Mouse (Mus musculus) limb, embryonic 15.5 days (tissue): ENCODE results near the gene Cog4. TPM values are rescaled to one million over a fixed set of nuclear protein-coding genes. Genes with fewer than 3 reads are reported as not detected.
"Not testable (repeated sequence)": the region's sequence is repeated elsewhere in the genome, so short reads cannot be mapped to it uniquely, and the experiment has no call there.

Source experiments
- ATAC-seq: fragments of 200-750 bp; cut with Nextera tagmentation; 2 replicates; pipeline ENCODE4 v1.8.0; 2017; ENCODE audit warnings: low read depth, moderate TSS enrichment; ENCODE audit not compliant: insufficient number of reproducible peaks, low FRiP score, low TSS enrichment
- H3K27ac ChIP-seq: fragments of 300-500 bp; sonication (generic); 2 replicates; pipeline ENCODE4 v1.5.1; 2015; ENCODE audit warnings: moderate library complexity, mild to moderate bottlenecking, inconsistent platforms
- H3K27me3 ChIP-seq: fragments of 300-500 bp; sonication (generic); 2 replicates; pipeline ENCODE4 v1.6.1; 2015; ENCODE audit warnings: inconsistent platforms
- H3K36me3 ChIP-seq: fragments of 300-500 bp; sonication (generic); 2 replicates; pipeline ENCODE4 v1.6.1; 2015; ENCODE audit warnings: inconsistent platforms
- H3K4me1 ChIP-seq: fragments of 300-500 bp; sonication (generic); 2 replicates; pipeline ENCODE4 v1.6.1; 2015; ENCODE audit warnings: inconsistent platforms
- H3K4me2 ChIP-seq: fragments of 300-500 bp; sonication (generic); 2 replicates; pipeline ENCODE4 v1.6.1; 2015; ENCODE audit warnings: mild to moderate bottlenecking, inconsistent platforms
- H3K4me3 ChIP-seq: fragments of 300-500 bp; sonication (generic); 2 replicates; pipeline ENCODE4 v1.5.1; 2015; ENCODE audit warnings: mild to moderate bottlenecking, inconsistent platforms
- H3K9ac ChIP-seq: fragments of 300-500 bp; sonication (generic); 2 replicates; pipeline ENCODE4 v1.6.1; 2015; ENCODE audit warnings: inconsistent platforms
- H3K9me3 ChIP-seq: fragments of 300-500 bp; sonication (generic); 2 replicates; pipeline ENCODE4 v1.6.1; 2016; ENCODE audit warnings: inconsistent platforms
- WGBS: fragments of 180-500 bp; shearing (Covaris S2); methylation state at CpG from one replicate; pipeline ENCODE4 v1.1.7; 2015; 5-methylcytosine and 5-hydroxymethylcytosine counted together
- polyA plus RNA-seq: library from polyadenylated mRNA; unstranded; fragments of >200 nt; fragmentation: Nextera tagmentation; extraction: Ambion mirVana; gene quantifications from 2 replicates; pipeline ENCODE4 v1.2.1, GENCODE M21; 2015

Cog4 gene
- polyA plus RNA-seq, 1 experiment from 2014 or later = 77.8 TPM

DNA sequence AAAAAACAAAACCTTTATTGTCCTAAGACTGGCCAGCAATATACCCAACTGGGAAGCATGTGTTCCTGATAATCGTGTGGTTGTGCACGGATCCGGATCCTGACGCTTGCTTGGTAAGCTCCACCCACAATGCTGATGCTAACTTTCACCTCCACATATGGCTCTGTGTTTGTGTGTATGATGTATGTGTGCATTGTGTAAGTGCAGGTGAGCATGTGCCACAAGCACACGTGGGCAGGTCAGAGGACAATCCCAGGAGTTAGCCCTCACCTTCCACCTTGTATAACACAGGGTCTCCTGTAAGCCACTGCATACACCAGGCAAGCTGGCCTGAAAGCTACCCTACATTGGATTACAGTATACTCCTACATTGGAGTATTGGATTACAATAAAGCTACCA lies 3.2 kb upstream of the Cog4 start:
- 70% methylated on average over 5 of the region's 5 CpGs for WGBS
- Histone ChIP-seq H3K9ac (no peak overlapping the region), H3K27me3 (no peaks in the 10 kb centered on the region), H3K27ac (no peak overlapping the region), H3K4me3 (no peak overlapping the region), H3K36me3 (peaks cover 59% of the 10 kb centered on the region), H3K9me3 (no peaks in the 10 kb centered on the region), H3K4me2 (no peak overlapping the region), H3K4me1 (peaks cover 12% of the 10 kb centered on the region)
- ATAC-seq = no peak

GRCm38 (mm10) chr8:110844941-110845340 lies 1.5 kb upstream of the Cog4 start:
- Histone ChIP-seq H3K4me1 (peaks cover 12% of the 10 kb centered on the region), H3K27ac (no peak overlapping the region), H3K36me3 (peaks cover 46% of the 10 kb centered on the region), H3K9ac (no peak overlapping the region), H3K4me2 (peak overlapping the region; percentile 63), H3K4me3 (peak overlapping the region; percentile 75), H3K9me3 (no peaks in the 10 kb centered on the region), H3K27me3 (no peaks in the 10 kb centered on the region)
- ATAC-seq = no peak
- 74% methylated on average over 3 of the region's 3 CpGs for WGBS

DNA sequence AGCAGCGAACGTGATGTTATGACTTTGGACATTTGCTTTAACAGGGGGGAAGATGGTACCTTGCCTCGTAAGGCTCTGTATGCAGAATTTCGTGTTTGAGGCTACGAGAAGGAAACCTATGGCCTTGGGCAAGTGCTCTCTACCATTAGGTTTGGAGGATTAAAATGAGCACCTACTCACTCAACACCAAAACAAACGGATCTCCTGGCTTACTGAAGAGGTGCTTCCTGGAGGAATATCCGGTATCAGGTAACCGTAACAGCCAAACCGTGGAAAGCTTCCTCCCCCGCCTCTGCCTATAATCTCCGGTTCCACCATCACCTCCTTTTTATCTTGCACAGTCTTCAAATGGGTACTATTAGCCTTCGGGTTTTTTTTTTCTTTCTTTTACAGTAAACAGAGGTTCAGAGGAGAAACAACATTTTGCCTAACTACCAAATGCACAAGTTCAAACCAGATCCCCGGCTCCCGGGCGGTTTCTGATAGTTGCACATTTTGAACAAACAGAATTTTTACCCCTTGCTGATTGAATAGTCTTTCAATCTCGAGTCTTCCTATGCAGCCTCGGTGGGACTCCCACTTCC lies 487 bp upstream of the Cog4 start:
- peak overlapping the region; percentile 63 for H3K4me2 ChIP-seq
- H3K9ac ChIP-seq = peak overlapping the region; percentile 85
- peaks cover 46% of the 10 kb centered on the region for H3K36me3 ChIP-seq
- peaks cover 12% of the 10 kb centered on the region for H3K4me1 ChIP-seq
- peak overlapping the region; percentile 93 for H3K27ac ChIP-seq
- WGBS = 5% methylated on average over 17 of the region's 17 CpGs
- H3K27me3 ChIP-seq = no peaks in the 10 kb centered on the region
- peak overlapping the region; percentile 75 for H3K4me3 ChIP-seq
- no peaks in the 10 kb centered on the region for H3K9me3 ChIP-seq
- no peak for ATAC-seq

- Histone ChIP-seq H3K9me3 (no peaks in the 10 kb centered on the region), H3K27me3 (no peaks in the 10 kb centered on the region), H3K4me3 (peak overlapping the region; percentile 75), H3K9ac (peak overlapping the region; percentile 76), H3K4me2 (peak overlapping the region; percentile 52), H3K27ac (peak overlapping the region; percentile 93), H3K36me3 (peaks cover 49% of the 10 kb centered on the region), H3K4me1 (peaks cover 12% of the 10 kb centered on the region)
- 2% methylated on average over 13 of the region's 13 CpGs for WGBS
- ATAC-seq = 0 out of 2 replicates have a peak, but pooled peaks have one; percentile 13
Observed at GRCm38 (mm10) chr8:110847171-110847549, 760 bp downstream of the Cog4 start.

GRCm38 (mm10) chr8:110847645-110848495 lies 1.5 kb downstream of the Cog4 start:
- 48% methylated on average over 14 of the region's 14 CpGs for WGBS
- H3K27me3 ChIP-seq = no peaks in the 10 kb centered on the region

DNA sequence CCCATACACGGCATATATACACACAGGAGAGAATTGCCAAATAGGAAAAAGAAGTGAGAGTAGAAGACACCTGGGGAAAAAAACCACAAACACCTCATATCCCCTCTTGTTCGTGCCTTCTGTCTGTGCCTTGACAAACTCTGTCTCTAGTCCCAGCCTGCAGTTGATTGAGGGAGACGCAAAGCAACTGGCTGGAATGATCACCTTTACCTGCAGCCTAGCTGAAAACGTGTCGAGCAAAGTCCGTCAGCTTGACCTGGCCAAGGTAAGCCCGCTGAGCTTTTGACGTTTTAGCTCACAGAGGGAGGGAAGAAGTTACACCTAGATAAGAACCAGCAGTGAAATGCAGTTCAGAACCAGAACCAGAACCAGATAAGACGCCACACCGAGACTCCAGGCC lies 4.8 kb downstream of the Cog4 start:
- H3K4me3 ChIP-seq = no peak overlapping the region
- peaks cover 7% of the 10 kb centered on the region for H3K4me1 ChIP-seq
- WGBS = 95% methylated on average over 10 of the region's 10 CpGs
- no peak for ATAC-seq
- no peaks in the 10 kb centered on the region for H3K9me3 ChIP-seq
- no peaks in the 10 kb centered on the region for H3K27me3 ChIP-seq
- H3K27ac ChIP-seq = no peak overlapping the region
- peaks cover 63% of the 10 kb centered on the region for H3K36me3 ChIP-seq
- no peak overlapping the region for H3K9ac ChIP-seq
- H3K4me2 ChIP-seq = no peak overlapping the region

More at GRCm38 (mm10) chr8:110847645-110848495, 1.5 kb downstream of the Cog4 start:
- no peak for ATAC-seq
- H3K4me1 ChIP-seq = peaks cover 12% of the 10 kb centered on the region
- peaks cover 49% of the 10 kb centered on the region for H3K36me3 ChIP-seq
- H3K9me3 ChIP-seq = no peaks in the 10 kb centered on the region
- peak overlapping the region; percentile 75 for H3K4me3 ChIP-seq
- peak overlapping the region; percentile 52 for H3K4me2 ChIP-seq
- peak overlapping the region; percentile 76; the same call in 1 of the 2 replicates for H3K9ac ChIP-seq
- no peak overlapping the region for H3K27ac ChIP-seq

- not testable (repeated sequence) for H3K4me2 ChIP-seq, ATAC-seq, H3K27me3 ChIP-seq, H3K9me3 ChIP-seq, H3K4me1 ChIP-seq, H3K27ac ChIP-seq, H3K4me3 ChIP-seq, H3K9ac ChIP-seq
- 95% methylated on average over 4 of the region's 4 CpGs for WGBS
- peaks cover 90% of the 10 kb centered on the region for H3K36me3 ChIP-seq
Observed at GRCm38 (mm10) chr8:110856073-110856472, 9.7 kb downstream of the Cog4 start.

- Histone ChIP-seq H3K36me3 (peaks cover 88% of the 10 kb centered on the region), H3K4me1 (no peaks in the 10 kb centered on the region), H3K9me3 (no peaks in the 10 kb centered on the region), H3K27ac (no peak overlapping the region), H3K9ac (no peak overlapping the region), H3K4me2 (no peak overlapping the region), H3K27me3 (no peaks in the 10 kb centered on the region), H3K4me3 (no peak overlapping the region)
- no peak for ATAC-seq
- 91% methylated on average over 5 of the region's 5 CpGs for WGBS
Observed at GRCm38 (mm10) chr8:110856760-110857461, 10.5 kb downstream of the Cog4 start.

GRCm38 (mm10) chr8:110859651-110860501 lies 13.5 kb downstream of the Cog4 start:
- Histone ChIP-seq H3K9ac (no peak overlapping the region), H3K27ac (no peak overlapping the region), H3K36me3 (peaks cover 89% of the 10 kb centered on the region), H3K4me3 (no peak overlapping the region), H3K4me2 (no peak overlapping the region), H3K4me1 (no peaks in the 10 kb centered on the region), H3K27me3 (no peaks in the 10 kb centered on the region), H3K9me3 (no peaks in the 10 kb centered on the region)
- ATAC-seq = no peak
- 80% methylated on average over 7 of the region's 7 CpGs for WGBS

- not testable (repeated sequence) for ATAC-seq, H3K27me3 ChIP-seq, H3K4me3 ChIP-seq, H3K27ac ChIP-seq, H3K9me3 ChIP-seq, H3K9ac ChIP-seq, H3K4me2 ChIP-seq, H3K4me1 ChIP-seq
- 95% methylated on average over 7 of the region's 7 CpGs for WGBS
- H3K36me3 ChIP-seq = peaks cover 91% of the 10 kb centered on the region
Observed at GRCm38 (mm10) chr8:110861347-110862025, 15.1 kb downstream of the Cog4 start.

DNA sequence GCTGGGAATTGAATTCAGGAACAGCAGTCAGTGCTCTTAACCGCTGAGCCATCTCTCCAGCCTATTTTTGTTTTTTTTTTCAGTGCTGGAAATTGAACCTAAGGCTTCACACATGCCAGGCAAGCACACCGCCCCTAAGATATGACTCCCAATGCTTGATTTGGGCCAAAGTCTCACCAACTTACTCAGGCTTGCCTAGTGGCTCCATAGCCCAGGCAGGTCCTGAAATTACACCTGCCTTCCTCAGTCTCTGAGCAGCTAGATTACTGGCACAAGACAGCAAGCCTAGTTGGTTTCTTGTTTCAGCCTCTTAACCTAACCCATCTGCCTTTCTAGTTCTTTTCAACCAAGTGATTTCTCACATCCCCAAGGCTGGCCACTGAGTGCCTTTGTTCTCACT lies 24.1 kb downstream of the Cog4 start:
- H3K4me2 ChIP-seq = no peak overlapping the region
- no peak for ATAC-seq
- WGBS = 98% methylated on average over 2 of the region's 2 CpGs
- peaks cover 95% of the 10 kb centered on the region for H3K36me3 ChIP-seq
- H3K9ac ChIP-seq = no peak overlapping the region
- H3K27me3 ChIP-seq = no peaks in the 10 kb centered on the region
- H3K4me1 ChIP-seq = no peaks in the 10 kb centered on the region
- no peak overlapping the region for H3K27ac ChIP-seq
- H3K4me3 ChIP-seq = no peak overlapping the region
- no peaks in the 10 kb centered on the region for H3K9me3 ChIP-seq
